ENCODE assay signal across 8 mouse cellular contexts in the genomic region with DNA sequence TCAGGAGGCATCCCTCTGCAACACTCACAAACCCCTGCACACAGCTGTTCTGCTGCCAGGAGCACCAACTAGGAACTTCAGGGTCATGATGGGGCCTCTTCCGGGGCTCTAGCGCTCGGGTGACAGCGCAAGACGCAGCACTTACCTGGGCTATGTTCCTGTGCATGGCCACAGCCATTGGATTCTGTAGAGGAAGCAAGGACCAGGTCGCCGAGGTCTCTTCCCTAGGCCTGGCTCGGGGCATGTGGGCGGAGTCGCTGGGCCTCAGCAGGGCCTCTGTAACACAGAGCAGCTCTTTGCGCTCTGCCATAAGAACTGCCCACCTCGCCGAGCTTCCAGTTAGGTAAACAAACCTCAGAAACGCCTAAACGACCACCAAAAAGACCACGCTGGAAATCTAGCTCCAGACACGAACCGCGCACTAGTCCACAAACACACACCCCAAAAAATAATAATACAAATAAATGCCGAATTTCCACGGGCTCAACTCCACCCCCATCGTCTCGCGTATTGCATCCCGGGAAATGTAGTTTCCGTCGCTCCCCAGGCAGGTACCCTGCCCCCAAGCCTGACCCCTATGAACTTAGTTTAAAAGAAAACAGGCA. TPM values are rescaled to one million over a fixed set of nuclear protein-coding genes. Genes with fewer than 3 reads are reported as not detected.
DNase-seq lines count a peak whose midpoint lies in the region; ATAC-seq and TF ChIP-seq lines count a peak whose summit lies in the region.

Gene Zfp551, minus strand, starts transcription at position 507 of the 605 bp plus-strand sequence.

- H3K4me2 ChIP-seq in lung, embryonic 14.5 days, result peak within 1 kb of the TSS; percentile 74

- H3K27ac ChIP-seq in cerebellum, adult 2 months (ENCODE audit: insufficient read depth, low read length), result peak within 1 kb of the TSS; percentile 45; the same call in 1 of the 2 replicates
- no peak within 1 kb of the TSS for H3K27ac ChIP-seq in lung, embryonic 14.5 days (ENCODE audit: low read depth)

- no peaks in the 10 kb centered on the region for H3K27me3 ChIP-seq in cerebellum, adult 2 months (ENCODE audit: control insufficient read depth, insufficient read depth, low read length)
- H3K27me3 ChIP-seq in lung, embryonic 14.5 days (ENCODE audit: insufficient read depth, low read length), result no peaks in the 10 kb centered on the region

- ATAC-seq in frontal cortex, adult (ENCODE audit: low TSS enrichment), result peak; percentile 92
- peak; percentile 97 to 98 for ATAC-seq in hematopoietic stem cell, adult 5-6 weeks (replicated peaks in 1 of 2; ENCODE audit: insufficient read depth in 1 of 2, low FRiP score in 2 of 2, low TSS enrichment in 1 of 2, low read depth in 1 of 2, poor library complexity in 2 of 2, severe bottlenecking in 2 of 2)
- ATAC-seq in lung, embryonic 14.5 days (ENCODE audit: insufficient read depth), result peak; percentile 96

- 0 out of 2 replicates have a peak, but pooled peaks have one; percentile 19 for TF ChIP-seq POLR2A in cerebellum, adult 2 months (IDR thresholded peaks at IDR 0.05; ENCODE audit: borderline replicate concordance, insufficient read depth, low read length)

- H3K4me3 ChIP-seq in cerebellum, adult 2 months (replicated peaks; ENCODE audit: insufficient read depth, low read depth, low read length), result peak within 1 kb of the TSS; percentile 81
- peak within 1 kb of the TSS; percentile 59 for H3K4me3 ChIP-seq in lung, embryonic 14.5 days (ENCODE audit: low read depth, low read length)

- under 1% methylated on average over 27 of the region's 27 CpGs for WGBS in cerebellum, adult 2 months
- WGBS in lung, embryonic 14.5 days, result under 1% methylated on average over 27 of the region's 27 CpGs

- DNase-seq in MN1 (ENCODE audit: low spot score), result peak; percentile 54
- peak; percentile 61 to 71 for DNase-seq in cerebellum, adult 2 months
- DNase-seq in layer of hippocampus, adult 8-10 months (ENCODE audit: low spot score in 2 of 2), result peak; percentile 16 to 39
- DNase-seq in lung, embryonic 14.5 days, result peak; percentile 75
- peak; percentile 35 for DNase-seq in ovary, adult 18-20 months (ENCODE audit: low spot score)
- peak; percentile 52 for DNase-seq in thymus, postnatal 0 days (ENCODE audit: low spot score)

- no peaks in the 10 kb centered on the region for H3K9me3 ChIP-seq in lung, embryonic 14.5 days (ENCODE audit: low read depth, low read length)

- H3K4me1 ChIP-seq in cerebellum, adult 2 months (ENCODE audit: control insufficient read depth, insufficient read depth, low read length), result no peaks in the 10 kb centered on the region
- H3K4me1 ChIP-seq in lung, embryonic 14.5 days (ENCODE audit: insufficient read depth), result no peaks in the 10 kb centered on the region; the same call in 1 of the 2 replicates

- no peak for TF ChIP-seq CTCF in cerebellum, adult 2 months (IDR thresholded peaks at IDR 0.05; ENCODE audit: borderline replicate concordance, insufficient read depth, low read depth, low read length)
- no peak for TF ChIP-seq CTCF in lung, embryonic 14.5 days (IDR thresholded peaks at IDR 0.05; ENCODE audit: low read depth)

- H3K9ac ChIP-seq in lung, embryonic 14.5 days, result peak within 1 kb of the TSS; percentile 80

- 0 out of 2 replicates have a peak, but pooled peaks cover 2% of the 10 kb centered on the region for H3K36me3 ChIP-seq in lung, embryonic 14.5 days (ENCODE audit: insufficient read depth)

RNA-seq across cellular contexts. Expression of gene Zfp551, which starts in this region (rescaled TPM):
- polyA plus RNA-seq in cerebellum, adult 2 months (2012; rRNA removed), result 2.9 and 3.3 TPM in 2 replicates
- 6.6 and 8.4 TPM in 2 replicates for total RNA-seq in hematopoietic stem cell, adult 5-6 weeks (2017)
- 10 to 100 TPM in 2 of 4 experiments, 1 to 10 TPM in 2; 8.1 to 11.3 (median 10.2) TPM for total RNA-seq in layer of hippocampus, adult 8-10 months (2022)
- polyA plus RNA-seq in lung, embryonic 14.5 days (2014; fragmentation: Nextera tagmentation; extraction: Ambion mirVana), result 4.1 and 4.5 TPM in 2 replicates
- 2.6 and 3.2 TPM in 2 replicates for polyA plus RNA-seq in thymus, postnatal 0 days (2015; fragmentation: Nextera tagmentation; extraction: Ambion mirVana)
